Mouse (Mus musculus) neural tube, embryonic 14.5 days (tissue): ENCODE results near the gene Wbp1l. TPM values are rescaled to one million over a fixed set of nuclear protein-coding genes. Genes with fewer than 3 reads are reported as not detected.

Source experiments
- ATAC-seq: fragments of 200-750 bp; cut with Nextera tagmentation; 2 replicates; pipeline ENCODE4 v1.8.0; 2017; ENCODE audit warnings: low read depth, mild to moderate bottlenecking, moderate TSS enrichment, moderate library complexity
- H3K27ac ChIP-seq: fragments of 300-500 bp; sonication (generic); 2 replicates; pipeline ENCODE4 v1.5.1; 2014; ENCODE audit warnings: low read depth, mild to moderate bottlenecking, control low read depth, low read length, moderate library complexity, mixed read lengths
- H3K27me3 ChIP-seq: fragments of 300-500 bp; sonication (generic); 2 replicates; pipeline ENCODE4 v1.6.1; 2014; ENCODE audit warnings: low read length; ENCODE audit not compliant: control insufficient read depth, insufficient read depth
- H3K36me3 ChIP-seq: fragments of 300-500 bp; sonication (generic); 2 replicates; pipeline ENCODE4 v1.6.1; 2014; ENCODE audit warnings: low read length, mixed read lengths; ENCODE audit not compliant: control insufficient read depth, insufficient read depth
- H3K4me1 ChIP-seq: fragments of 300-500 bp; sonication (generic); 2 replicates; pipeline ENCODE4 v1.6.1; 2014; ENCODE audit warnings: low read length; ENCODE audit not compliant: control insufficient read depth, insufficient read depth
- H3K4me2 ChIP-seq: fragments of 300-500 bp; sonication (generic); 2 replicates; pipeline ENCODE4 v1.6.1; 2014; ENCODE audit warnings: mild to moderate bottlenecking, low read depth, low read length, control low read depth
- H3K4me3 ChIP-seq: fragments of 300-500 bp; sonication (generic); 2 replicates; pipeline ENCODE4 v1.5.1; 2014; ENCODE audit warnings: low read depth, low read length, control low read depth, mixed read lengths
- H3K9ac ChIP-seq: fragments of 300-500 bp; sonication (generic); replicated peaks from 2 replicates; pipeline ENCODE4 v1.6.1; 2014; ENCODE audit warnings: low read depth, mild to moderate bottlenecking, control low read depth, low read length, mixed read lengths
- H3K9me3 ChIP-seq: fragments of 300-500 bp; sonication (generic); 2 replicates; pipeline ENCODE4 v1.6.1; 2016; ENCODE audit warnings: low read length; ENCODE audit not compliant: control insufficient read depth
- WGBS: fragments of 180-500 bp; shearing (Covaris S2); extraction: QIAGEN DNeasy Blood & Tissue Kit; methylation state at CpG from one replicate; pipeline ENCODE4 v1.1.7; 2014; 5-methylcytosine and 5-hydroxymethylcytosine counted together
- polyA plus RNA-seq: library from polyadenylated mRNA; unstranded; fragments of >200 nt; fragmentation: Nextera tagmentation; extraction: Ambion mirVana; gene quantifications from 2 replicates; pipeline ENCODE4 v1.2.1, GENCODE M21; 2014

The Wbp1l gene
- polyA plus RNA-seq, 1 experiment from 2014 or later, result 28.2 TPM

DNA sequence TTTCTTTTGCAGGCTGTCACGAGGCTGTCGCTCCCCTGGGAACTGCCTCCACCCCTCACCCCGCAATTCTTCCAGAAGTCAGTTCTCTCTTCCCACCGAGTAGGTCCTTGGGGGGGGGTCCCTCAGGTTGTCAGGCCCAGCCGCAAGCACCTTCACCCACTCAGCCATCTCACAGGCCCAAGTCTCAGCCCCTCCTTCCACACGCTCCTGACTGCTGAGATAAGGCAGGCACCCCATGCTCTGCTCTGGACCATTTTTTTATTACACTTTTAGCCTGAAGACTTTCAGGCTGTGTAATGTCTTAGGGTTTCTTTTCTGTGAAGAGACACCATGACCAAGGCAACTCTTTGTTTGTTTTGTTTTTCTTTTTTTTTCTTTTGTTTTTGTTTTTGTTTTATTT, 38.7 kb downstream of the Wbp1l start:
- Histone ChIP-seq H3K9ac (no peak overlapping the region), H3K4me1 (peaks cover 14% of the 10 kb centered on the region), H3K36me3 (no peaks in the 10 kb centered on the region), H3K27ac (no peak overlapping the region), H3K9me3 (no peaks in the 10 kb centered on the region), H3K27me3 (no peaks in the 10 kb centered on the region), H3K4me2 (no peak overlapping the region), H3K4me3 (no peak overlapping the region)
- 89% methylated on average over 6 of the region's 6 CpGs for WGBS
- no peak for ATAC-seq

DNA sequence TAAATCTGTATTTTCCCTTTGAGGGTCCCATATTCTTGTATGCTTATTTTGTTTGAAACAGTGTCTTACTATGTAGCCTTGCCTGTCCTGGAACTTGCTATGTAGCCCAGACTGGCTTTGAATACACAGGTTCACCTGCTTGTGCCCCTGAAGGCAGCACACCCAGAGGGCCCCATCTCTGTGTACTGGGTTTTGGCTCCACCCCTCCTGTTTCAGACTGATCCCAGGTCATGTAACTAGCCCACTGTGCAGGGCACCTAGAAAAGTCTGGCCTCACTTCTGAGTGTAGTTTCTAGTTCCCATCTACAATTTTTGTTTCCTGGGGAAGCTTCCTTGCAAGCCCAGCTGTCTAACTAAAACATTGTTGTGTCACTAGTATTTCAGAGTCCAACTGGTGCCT, 40.2 kb downstream of the Wbp1l start:
- H3K27ac ChIP-seq, result no peak overlapping the region
- no peak overlapping the region for H3K4me2 ChIP-seq
- no peak overlapping the region for H3K9ac ChIP-seq
- no peak overlapping the region for H3K4me3 ChIP-seq
- no peaks in the 10 kb centered on the region for H3K27me3 ChIP-seq
- ATAC-seq, result no peak
- no peaks in the 10 kb centered on the region for H3K36me3 ChIP-seq
- peaks cover 19% of the 10 kb centered on the region for H3K4me1 ChIP-seq
- no peaks in the 10 kb centered on the region for H3K9me3 ChIP-seq

DNA sequence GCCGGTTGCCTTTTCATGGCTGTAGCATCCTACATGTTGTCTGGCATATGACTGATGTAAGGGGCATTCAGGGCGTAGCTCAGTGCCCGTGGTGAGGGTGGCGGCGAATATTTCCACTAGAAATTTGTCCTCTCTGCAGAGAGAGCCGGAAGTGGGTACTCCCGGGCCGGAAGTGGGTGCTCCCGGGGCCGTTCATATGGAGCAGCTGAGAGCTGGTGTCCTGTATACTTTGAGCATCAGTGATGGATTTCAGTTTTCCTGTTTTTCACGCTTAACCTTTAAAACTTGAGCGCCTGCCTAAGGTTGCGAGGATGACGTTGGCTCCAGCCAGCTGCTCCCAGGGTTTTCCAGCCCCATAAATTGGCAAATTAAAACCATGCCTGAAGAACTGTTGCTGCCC, 40.6 kb downstream of the Wbp1l start:
- no peaks in the 10 kb centered on the region for H3K9me3 ChIP-seq
- H3K27me3 ChIP-seq, result no peaks in the 10 kb centered on the region
- no peaks in the 10 kb centered on the region for H3K36me3 ChIP-seq
- WGBS, result 84% methylated on average over 14 of the region's 14 CpGs
- H3K4me2 ChIP-seq, result no peak overlapping the region
- no peak overlapping the region; the same call in 1 of the 2 replicates for H3K27ac ChIP-seq
- no peak overlapping the region for H3K9ac ChIP-seq
- no peak for ATAC-seq
- no peak overlapping the region for H3K4me3 ChIP-seq
- peaks cover 22% of the 10 kb centered on the region for H3K4me1 ChIP-seq

DNA sequence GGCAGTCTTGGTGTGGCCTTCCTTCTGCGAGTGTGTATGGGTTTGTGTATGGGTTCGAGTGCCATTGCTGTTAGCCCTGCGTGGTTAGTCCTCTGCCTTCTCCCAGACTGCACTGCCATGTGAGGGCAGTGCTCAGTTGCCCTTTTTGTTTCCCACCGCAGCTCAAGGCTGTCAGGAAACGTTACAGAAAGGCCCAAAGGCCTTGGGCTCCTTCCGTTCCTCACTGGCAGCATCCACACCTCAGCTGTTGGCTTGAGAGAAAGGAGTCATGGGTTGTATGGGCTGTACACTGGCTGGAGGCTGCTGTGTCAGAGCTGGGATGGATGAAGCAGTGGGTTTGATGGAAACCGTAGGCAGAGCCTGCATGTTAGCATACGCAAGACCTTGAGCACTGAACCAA, 41.9 kb downstream of the Wbp1l start:
- 93% methylated on average over 8 of the region's 8 CpGs for WGBS
- Histone ChIP-seq H3K4me3 (no peak overlapping the region), H3K27ac (no peak overlapping the region), H3K9ac (no peak overlapping the region), H3K4me1 (peaks cover 29% of the 10 kb centered on the region), H3K9me3 (no peaks in the 10 kb centered on the region), H3K36me3 (no peaks in the 10 kb centered on the region), H3K4me2 (no peak overlapping the region), H3K27me3 (no peaks in the 10 kb centered on the region)
- no peak for ATAC-seq

DNA sequence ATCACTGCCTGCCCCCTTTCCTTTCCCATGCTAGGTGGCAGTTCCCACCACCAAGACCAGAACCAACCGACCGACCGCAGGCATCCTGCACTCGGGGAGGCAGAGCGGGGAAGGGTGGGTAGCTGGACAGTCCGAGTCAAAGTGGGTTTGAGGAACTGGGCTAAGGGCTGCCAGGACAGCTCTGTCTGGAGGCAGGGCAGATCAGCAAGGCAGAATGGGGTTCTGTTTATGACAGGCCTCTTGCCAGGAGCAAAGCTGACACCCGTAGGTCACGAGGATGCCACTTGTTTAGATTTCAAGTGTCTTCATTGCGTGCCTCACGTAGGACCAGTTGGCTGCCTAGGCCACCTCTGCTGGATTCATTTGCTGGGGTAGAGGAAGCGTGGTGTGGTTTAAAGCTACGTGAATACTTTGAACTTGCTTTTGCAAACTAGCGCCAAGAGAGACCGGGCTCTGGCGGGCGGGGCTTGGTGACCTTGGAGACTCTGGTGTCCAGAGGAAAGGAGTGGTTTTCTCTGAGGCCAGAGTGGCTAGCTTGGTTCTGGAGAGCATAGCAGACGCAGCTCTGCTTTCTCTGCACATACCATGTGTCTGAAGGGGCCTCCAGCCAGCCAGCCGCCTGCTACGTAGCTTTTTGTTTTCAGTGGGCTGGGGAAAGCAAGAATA, 42.7 kb downstream of the Wbp1l start:
- H3K9me3 ChIP-seq, result no peaks in the 10 kb centered on the region
- peak overlapping the region; percentile 48; the same call in 1 of the 2 replicates for H3K27ac ChIP-seq
- H3K36me3 ChIP-seq, result no peaks in the 10 kb centered on the region
- 0 out of 2 replicates have a peak overlapping the region, but pooled peaks have one; percentile 16 for H3K9ac ChIP-seq
- H3K4me2 ChIP-seq, result no peak overlapping the region
- peaks cover 29% of the 10 kb centered on the region for H3K4me1 ChIP-seq
- H3K27me3 ChIP-seq, result no peaks in the 10 kb centered on the region
- no peak overlapping the region for H3K4me3 ChIP-seq
- WGBS, result 57% methylated on average over 19 of the region's 19 CpGs
- ATAC-seq, result no peak

DNA sequence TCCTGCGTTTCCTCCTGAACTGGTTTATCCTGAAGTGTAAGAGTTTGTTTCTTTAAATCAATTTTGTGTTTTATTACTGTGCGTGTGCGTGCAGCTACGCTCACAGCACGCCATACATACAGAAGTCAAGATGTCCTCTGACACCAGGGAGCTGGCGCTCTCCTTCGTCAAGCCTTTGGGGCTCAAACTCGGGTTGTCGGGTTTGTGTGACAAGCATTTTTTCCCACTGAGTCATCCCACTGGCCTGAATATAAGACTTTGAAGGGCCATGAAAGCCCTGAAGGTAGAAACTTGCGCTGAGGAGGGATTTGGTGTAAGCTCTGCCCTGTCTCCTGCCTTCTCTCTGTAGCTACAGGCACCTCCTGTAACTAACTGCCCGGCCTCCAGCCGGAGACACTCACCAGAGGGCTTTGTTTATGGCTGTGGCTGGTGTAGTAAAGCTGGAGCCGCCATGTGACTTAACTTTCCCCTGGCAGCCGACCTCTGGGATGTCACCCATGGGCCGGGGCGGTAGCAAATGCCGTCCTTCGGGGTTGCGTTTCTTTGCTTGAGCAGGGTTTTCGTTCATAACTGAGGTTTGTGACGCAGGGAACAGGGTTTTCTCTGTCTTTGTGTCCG, 43.4 kb downstream of the Wbp1l start:
- no peak for ATAC-seq
- Histone ChIP-seq H3K4me2 (no peak overlapping the region), H3K27me3 (no peaks in the 10 kb centered on the region), H3K9ac (no peak overlapping the region), H3K4me1 (peaks cover 29% of the 10 kb centered on the region), H3K9me3 (no peaks in the 10 kb centered on the region), H3K27ac (peak overlapping the region; percentile 48; the same call in 1 of the 2 replicates), H3K36me3 (no peaks in the 10 kb centered on the region), H3K4me3 (no peak overlapping the region)
- WGBS, result 56% methylated on average over 22 of the region's 22 CpGs

DNA sequence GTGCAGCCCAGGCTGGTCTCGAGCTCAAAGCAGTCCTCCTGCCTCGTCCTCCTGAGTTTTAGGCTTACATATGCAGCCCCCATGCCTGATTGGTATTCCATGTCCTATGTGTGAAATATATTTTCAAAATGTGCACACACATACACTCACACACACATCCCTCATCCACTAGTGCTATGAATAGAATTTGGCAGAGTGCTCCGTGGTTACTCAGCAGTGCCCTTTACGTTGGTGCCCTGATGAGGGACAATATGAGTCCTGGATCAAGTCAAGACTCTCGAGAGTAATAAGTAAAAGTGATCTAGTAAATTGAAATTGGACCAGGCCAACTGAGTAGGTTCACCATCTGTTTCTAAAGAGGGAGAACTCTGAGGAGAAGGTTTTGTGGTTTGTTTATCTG, 44.4 kb downstream of the Wbp1l start:
- Histone ChIP-seq H3K4me3 (no peak overlapping the region), H3K27ac (no peak overlapping the region), H3K36me3 (no peaks in the 10 kb centered on the region), H3K9ac (no peak overlapping the region), H3K4me2 (no peak overlapping the region), H3K27me3 (no peaks in the 10 kb centered on the region), H3K4me1 (peaks cover 29% of the 10 kb centered on the region), H3K9me3 (no peaks in the 10 kb centered on the region)
- ATAC-seq, result no peak
- WGBS, result 78% methylated on average over 5 of the region's 5 CpGs

DNA sequence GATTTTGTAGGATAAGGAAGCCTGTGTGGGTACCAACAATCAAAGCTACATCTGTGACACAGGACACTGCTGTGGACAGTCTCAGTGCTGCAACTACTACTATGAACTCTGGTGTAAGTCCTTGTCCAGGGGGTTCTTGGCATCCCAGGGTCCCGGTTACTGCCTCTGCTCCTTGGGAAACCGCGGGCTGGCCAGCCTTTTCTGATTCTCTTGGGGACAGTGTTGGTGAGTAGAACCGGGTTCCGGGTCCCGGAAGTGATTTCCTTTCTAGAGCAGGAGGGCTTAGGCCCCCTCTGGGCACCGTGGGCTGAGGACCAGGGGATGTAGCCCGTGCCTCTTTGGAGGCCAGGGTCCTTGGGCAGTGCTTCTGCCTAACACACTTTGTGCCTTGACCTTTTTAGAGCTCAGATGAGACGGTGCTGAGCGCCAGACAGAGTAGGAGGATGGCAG, 45.5 kb downstream of the Wbp1l start:
- no peak overlapping the region for H3K9ac ChIP-seq
- no peaks in the 10 kb centered on the region for H3K36me3 ChIP-seq
- H3K27ac ChIP-seq, result peak overlapping the region; percentile 35; the same call in 1 of the 2 replicates
- no peaks in the 10 kb centered on the region for H3K9me3 ChIP-seq
- H3K4me1 ChIP-seq, result peaks cover 29% of the 10 kb centered on the region
- 81% methylated on average over 10 of the region's 10 CpGs for WGBS
- no peak for ATAC-seq
- no peaks in the 10 kb centered on the region for H3K27me3 ChIP-seq
- H3K4me2 ChIP-seq, result no peak overlapping the region
- H3K4me3 ChIP-seq, result no peak overlapping the region

DNA sequence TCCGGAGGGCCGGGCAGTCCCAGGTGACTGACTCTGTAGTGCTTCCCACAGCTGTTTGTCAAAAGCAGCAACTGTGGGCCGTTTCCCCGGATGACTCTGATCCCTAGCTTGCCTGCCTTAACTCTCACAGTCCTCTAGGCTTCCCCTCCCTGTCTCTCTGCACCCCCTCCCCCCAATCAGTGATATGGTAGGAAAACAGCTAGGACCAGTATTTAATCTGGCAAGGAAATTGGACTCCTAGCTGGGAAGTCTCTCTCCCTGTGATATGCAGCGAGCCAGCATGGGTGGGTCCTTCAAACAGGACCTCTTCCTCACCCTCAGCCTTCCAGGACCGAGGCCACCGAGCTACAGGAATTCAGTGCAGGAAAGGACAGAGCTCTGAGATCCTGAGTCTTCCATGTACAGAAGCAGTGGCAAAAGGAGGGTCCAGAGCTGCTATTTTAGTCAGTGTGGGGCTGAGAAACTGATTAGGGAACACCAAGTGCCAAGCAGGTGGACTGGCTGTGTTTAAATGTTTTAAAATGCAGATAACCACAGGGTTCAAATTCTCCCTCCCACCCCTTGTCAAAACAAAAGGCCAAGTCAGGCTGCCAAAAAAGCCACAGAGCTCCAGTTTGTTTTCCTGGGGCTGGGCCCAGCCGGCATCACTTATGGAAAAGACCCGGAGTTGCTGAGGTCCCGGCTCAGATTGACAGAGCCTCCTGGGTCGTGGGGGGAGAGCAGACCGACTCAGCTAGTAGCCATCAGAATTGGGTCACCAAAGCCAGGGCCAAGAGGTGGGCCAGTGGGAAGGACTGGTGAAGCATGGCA, 46.1 kb downstream of the Wbp1l start:
- H3K27ac ChIP-seq, result peak overlapping the region; percentile 35; the same call in 1 of the 2 replicates
- H3K4me1 ChIP-seq, result peaks cover 29% of the 10 kb centered on the region
- no peaks in the 10 kb centered on the region for H3K36me3 ChIP-seq
- no peak overlapping the region for H3K4me3 ChIP-seq
- ATAC-seq, result no peak
- H3K9me3 ChIP-seq, result no peaks in the 10 kb centered on the region
- H3K9ac ChIP-seq, result no peak overlapping the region
- H3K4me2 ChIP-seq, result no peak overlapping the region
- no peaks in the 10 kb centered on the region for H3K27me3 ChIP-seq
- 46% methylated on average over 12 of the region's 12 CpGs for WGBS
